Mouse (Mus musculus) hindbrain, embryonic 12.5 days (tissue): ENCODE results near the gene Wdr63. TPM values are rescaled to one million over a fixed set of nuclear protein-coding genes. Genes with fewer than 3 reads are reported as not detected.

Experiments used
- ATAC-seq: fragments of 200-750 bp; cut with Nextera tagmentation; 2 replicates; pipeline ENCODE4 v1.8.0; 2017; ENCODE audit warnings: moderate TSS enrichment; ENCODE audit not compliant: low FRiP score
- H3K27ac ChIP-seq: fragments of 300-500 bp; sonication (generic); 2 replicates; pipeline ENCODE4 v1.5.1; 2016; ENCODE audit warnings: mild to moderate bottlenecking
- H3K27me3 ChIP-seq: fragments of 300-500 bp; sonication (generic); 2 replicates; pipeline ENCODE4 v1.6.1; 2016; ENCODE audit warnings: mild to moderate bottlenecking
- H3K36me3 ChIP-seq: fragments of 300-500 bp; sonication (generic); 2 replicates; pipeline ENCODE4 v1.6.1; 2016; ENCODE audit warnings: mild to moderate bottlenecking
- H3K4me1 ChIP-seq: fragments of 300-500 bp; sonication (generic); 2 replicates; pipeline ENCODE4 v1.6.1; 2016
- H3K4me2 ChIP-seq: fragments of 300-500 bp; sonication (generic); replicated peaks from 2 replicates; pipeline ENCODE4 v1.6.1; 2016; ENCODE audit warnings: mild to moderate bottlenecking
- H3K4me3 ChIP-seq: fragments of 300-500 bp; sonication (generic); 2 replicates; pipeline ENCODE4 v1.5.1; 2016; ENCODE audit warnings: mild to moderate bottlenecking
- H3K9ac ChIP-seq: fragments of 300-500 bp; sonication (generic); 2 replicates; pipeline ENCODE4 v1.6.1; 2016; ENCODE audit warnings: mild to moderate bottlenecking, moderate library complexity
- H3K9me3 ChIP-seq: fragments of 300-500 bp; sonication (generic); replicated peaks from 2 replicates; pipeline ENCODE4 v1.6.1; 2016; ENCODE audit warnings: mild to moderate bottlenecking
- WGBS: fragments of 180-500 bp; shearing (Covaris S2); methylation state at CpG from one replicate; pipeline ENCODE4 v1.1.7; 2016; 5-methylcytosine and 5-hydroxymethylcytosine counted together
- polyA plus RNA-seq: library from polyadenylated mRNA; unstranded; fragments of >200 nt; fragmentation: Nextera tagmentation; extraction: Ambion mirVana; gene quantifications from 2 replicates; pipeline ENCODE4 v1.2.1, GENCODE M21; 2016

Wdr63 gene
- polyA plus RNA-seq, 1 experiment from 2014 or later = 1.8 TPM

DNA sequence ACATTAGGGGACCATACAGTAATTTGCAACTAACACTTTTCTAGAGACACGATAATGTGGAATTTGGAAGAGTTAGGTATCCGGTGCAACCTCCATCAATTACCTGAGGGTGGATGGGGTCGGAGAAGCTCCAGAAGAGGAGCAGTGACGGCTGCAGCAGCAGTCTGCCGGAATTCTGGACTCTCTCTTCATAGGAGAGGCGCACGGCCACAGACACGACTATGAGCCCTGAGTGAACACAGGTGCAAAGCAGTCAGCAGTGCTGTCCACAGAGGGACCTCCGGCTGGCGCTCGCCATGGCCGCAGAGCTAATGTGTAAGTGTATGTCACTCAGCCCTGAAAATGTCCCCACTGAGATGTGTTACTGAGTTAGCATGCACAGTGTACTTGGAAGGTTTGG lies 27.7 kb downstream of the Wdr63 start:
- Histone ChIP-seq H3K36me3 (no peaks in the 10 kb centered on the region), H3K4me1 (no peaks in the 10 kb centered on the region), H3K9ac (no peak overlapping the region), H3K9me3 (no peaks in the 10 kb centered on the region), H3K27ac (no peak overlapping the region), H3K4me2 (no peak overlapping the region), H3K4me3 (no peak overlapping the region), H3K27me3 (no peaks in the 10 kb centered on the region)
- ATAC-seq = no peak
- WGBS = 89% methylated on average over 12 of the region's 12 CpGs

DNA sequence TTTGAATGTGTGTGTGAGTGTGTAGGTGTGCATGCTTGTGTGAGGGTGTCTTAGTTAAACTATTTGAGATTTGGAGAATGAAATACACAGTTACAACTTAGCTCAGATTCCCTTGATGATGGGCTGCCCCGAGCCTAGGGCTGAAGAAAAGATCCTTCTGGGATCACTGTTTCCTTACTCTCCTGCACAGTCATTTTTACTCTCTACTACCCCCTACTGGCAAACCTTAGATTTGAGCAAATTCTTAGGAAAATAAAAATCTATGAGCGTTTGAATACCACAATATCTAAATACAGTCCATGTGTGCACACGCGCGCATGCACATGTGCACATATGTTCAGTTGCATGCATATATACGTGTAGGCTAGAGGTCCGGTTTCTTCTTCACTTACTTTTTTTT lies 35.1 kb downstream of the Wdr63 start:
- H3K4me3 ChIP-seq = no peak overlapping the region
- H3K9me3 ChIP-seq = no peaks in the 10 kb centered on the region
- H3K36me3 ChIP-seq = no peaks in the 10 kb centered on the region
- ATAC-seq = no peak
- no peaks in the 10 kb centered on the region for H3K4me1 ChIP-seq
- 75% methylated on average over 7 of the region's 7 CpGs for WGBS
- no peak overlapping the region for H3K27ac ChIP-seq
- H3K27me3 ChIP-seq = no peaks in the 10 kb centered on the region
- no peak overlapping the region for H3K9ac ChIP-seq
- H3K4me2 ChIP-seq = no peak overlapping the region

DNA sequence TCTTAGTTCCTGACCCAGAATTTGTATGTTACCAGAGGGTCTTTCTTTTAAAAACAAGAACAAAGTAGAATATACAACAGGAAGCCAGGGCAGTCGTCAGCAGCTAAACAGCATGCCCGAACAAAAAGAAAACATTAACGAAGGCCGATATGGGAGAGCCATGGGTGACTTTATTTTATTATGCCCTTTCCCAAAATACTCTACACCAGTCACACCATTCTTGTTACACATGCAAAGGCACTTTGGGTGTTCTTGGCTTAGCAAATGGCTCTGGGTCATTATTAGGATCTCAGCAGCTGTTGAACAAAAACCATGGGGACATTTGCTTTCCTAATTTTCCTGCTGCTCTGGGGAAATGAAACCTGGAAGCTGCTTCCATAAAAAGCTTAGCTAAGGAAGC lies 38.7 kb downstream of the Wdr63 start:
- 88% methylated on average over 4 of the region's 4 CpGs for WGBS
- H3K36me3 ChIP-seq = no peaks in the 10 kb centered on the region
- H3K27ac ChIP-seq = no peak overlapping the region
- no peaks in the 10 kb centered on the region for H3K9me3 ChIP-seq
- ATAC-seq = no peak
- no peak overlapping the region for H3K9ac ChIP-seq
- H3K4me2 ChIP-seq = no peak overlapping the region
- no peak overlapping the region for H3K4me3 ChIP-seq
- H3K27me3 ChIP-seq = no peaks in the 10 kb centered on the region
- H3K4me1 ChIP-seq = no peaks in the 10 kb centered on the region

DNA sequence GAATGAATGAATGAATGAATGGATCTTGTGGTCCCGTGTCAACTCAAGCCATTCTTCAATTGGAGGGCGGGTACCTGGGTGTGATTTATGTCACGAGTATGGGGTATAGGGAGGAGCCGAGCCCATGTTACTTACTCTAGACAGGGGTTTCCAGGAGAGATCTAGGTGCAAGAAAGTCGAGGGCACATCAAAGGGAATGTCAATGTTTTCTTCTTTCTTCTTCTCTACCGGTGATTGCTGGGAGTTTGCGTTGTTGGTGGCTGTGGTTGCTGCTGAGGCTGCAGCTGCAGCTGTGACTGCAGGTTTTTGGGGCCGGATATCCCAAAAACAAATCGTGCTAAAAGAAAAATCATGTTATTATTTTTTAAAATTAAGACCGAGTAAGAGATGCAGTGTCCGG lies 44.8 kb downstream of the Wdr63 start:
- H3K4me3 ChIP-seq = no peak overlapping the region
- 87% methylated on average over 11 of the region's 11 CpGs for WGBS
- no peaks in the 10 kb centered on the region for H3K36me3 ChIP-seq
- no peaks in the 10 kb centered on the region for H3K27me3 ChIP-seq
- no peaks in the 10 kb centered on the region for H3K4me1 ChIP-seq
- no peak overlapping the region for H3K4me2 ChIP-seq
- H3K9ac ChIP-seq = no peak overlapping the region
- ATAC-seq = no peak
- H3K9me3 ChIP-seq = no peaks in the 10 kb centered on the region
- H3K27ac ChIP-seq = no peak overlapping the region

DNA sequence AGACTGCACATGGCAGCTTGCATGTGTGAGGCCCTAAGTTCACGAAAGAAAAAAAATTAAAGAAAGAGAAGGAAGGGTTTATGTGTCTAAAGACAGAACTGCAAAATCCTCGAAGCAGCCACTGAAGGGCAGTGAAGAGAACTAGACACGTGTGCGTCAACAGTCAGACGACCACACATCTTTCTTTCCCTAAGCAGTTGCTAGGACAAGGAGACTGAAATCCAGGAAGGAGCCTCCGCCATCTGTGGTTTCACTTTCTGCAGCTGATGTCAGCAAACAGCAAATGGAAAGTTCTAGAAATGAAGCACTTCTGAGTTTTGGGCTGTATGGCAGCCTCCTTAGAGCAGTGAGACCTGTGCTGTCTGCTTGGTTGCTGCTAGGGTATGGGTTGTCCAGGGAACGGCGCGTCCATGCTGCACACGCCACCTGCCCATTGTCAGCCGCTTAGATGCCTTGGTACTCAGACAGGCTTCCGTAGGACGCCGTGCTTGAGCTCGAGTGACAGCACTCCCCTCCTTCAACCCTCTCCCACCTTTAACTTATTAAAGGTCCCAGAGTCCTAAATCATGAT lies 48.5 kb downstream of the Wdr63 start:
- Histone ChIP-seq H3K36me3 (no peaks in the 10 kb centered on the region), H3K27me3 (peaks cover 3% of the 10 kb centered on the region; the same call in 1 of the 2 replicates), H3K4me3 (no peak overlapping the region), H3K27ac (no peak overlapping the region), H3K4me1 (no peaks in the 10 kb centered on the region), H3K4me2 (no peak overlapping the region), H3K9ac (no peak overlapping the region), H3K9me3 (no peaks in the 10 kb centered on the region)
- WGBS = 83% methylated on average over 15 of the region's 15 CpGs
- ATAC-seq = no peak

DNA sequence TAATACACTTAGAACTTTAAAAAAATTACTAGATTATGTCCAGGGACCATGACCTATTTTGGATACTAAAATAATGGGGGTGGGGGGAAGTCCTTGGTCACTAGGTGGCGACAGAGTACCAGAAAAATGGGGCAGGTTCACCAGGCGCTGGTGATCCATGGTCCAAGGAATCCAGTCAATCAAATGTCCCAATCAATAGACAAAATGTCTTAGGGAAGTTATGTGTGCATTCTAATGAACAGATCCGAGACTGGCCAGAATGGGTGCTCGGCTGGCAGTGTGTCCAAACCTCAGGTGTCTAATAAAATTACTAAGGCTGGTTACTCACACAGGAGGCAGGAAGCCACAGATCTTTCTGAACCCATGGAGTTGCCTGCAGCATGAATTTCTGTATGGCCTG lies 49.7 kb downstream of the Wdr63 start:
- ATAC-seq = peak; percentile 40
- Histone ChIP-seq H3K4me2 (no peak overlapping the region), H3K27me3 (peaks cover 3% of the 10 kb centered on the region; the same call in 1 of the 2 replicates), H3K4me1 (0 out of 2 replicates have a peak, but pooled peaks cover under 1% of the 10 kb centered on the region), H3K36me3 (no peaks in the 10 kb centered on the region), H3K9ac (no peak overlapping the region), H3K4me3 (no peak overlapping the region), H3K27ac (no peak overlapping the region), H3K9me3 (no peaks in the 10 kb centered on the region)
- 14% methylated on average over 4 of the region's 4 CpGs for WGBS

DNA sequence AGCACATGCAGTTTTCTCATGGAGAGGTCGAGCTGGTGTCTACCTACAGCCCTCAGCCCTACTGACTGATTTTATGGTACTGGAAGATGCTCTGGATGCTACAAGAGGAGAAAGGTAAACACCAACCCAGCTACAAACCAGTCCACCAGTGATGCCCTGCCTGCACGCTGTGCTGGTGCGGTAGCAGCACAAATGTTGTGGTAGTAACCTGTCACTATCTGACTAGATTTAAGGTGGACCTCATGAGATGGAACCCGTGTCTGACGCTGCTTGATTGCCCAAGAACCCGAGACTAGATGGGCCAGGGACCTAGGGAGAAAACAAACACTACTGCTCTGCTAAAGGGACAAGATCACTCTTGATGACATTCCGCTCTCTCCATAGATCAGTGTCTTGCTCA lies 50.8 kb downstream of the Wdr63 start:
- no peak for ATAC-seq
- no peak overlapping the region for H3K27ac ChIP-seq
- H3K4me3 ChIP-seq = no peak overlapping the region
- peaks cover 3% of the 10 kb centered on the region; the same call in 1 of the 2 replicates for H3K27me3 ChIP-seq
- 0 out of 2 replicates have a peak, but pooled peaks cover 3% of the 10 kb centered on the region for H3K4me1 ChIP-seq
- no peak overlapping the region for H3K4me2 ChIP-seq
- 84% methylated on average over 7 of the region's 7 CpGs for WGBS
- no peaks in the 10 kb centered on the region for H3K9me3 ChIP-seq
- H3K36me3 ChIP-seq = no peaks in the 10 kb centered on the region
- H3K9ac ChIP-seq = no peak overlapping the region

DNA sequence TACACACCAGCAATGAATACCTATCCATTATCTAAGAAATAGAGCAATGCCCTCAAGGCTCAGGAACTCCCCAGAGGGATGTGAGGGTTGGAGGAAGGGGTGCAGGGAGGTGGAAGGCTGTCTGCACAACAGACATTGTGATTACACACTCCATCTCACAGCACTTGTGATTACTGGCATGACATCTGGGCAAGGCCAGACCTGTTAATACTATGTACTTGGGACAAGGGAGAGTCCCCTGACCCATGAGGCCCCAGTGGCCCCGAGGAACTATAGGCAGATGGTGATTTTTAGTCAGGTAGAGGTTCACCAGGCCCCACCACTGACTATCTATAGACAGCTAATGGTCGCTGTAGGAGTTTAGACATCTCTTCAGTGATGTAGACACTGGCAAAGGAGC lies 54.1 kb downstream of the Wdr63 start:
- H3K4me1 ChIP-seq = peaks cover 14% of the 10 kb centered on the region
- no peak overlapping the region for H3K27ac ChIP-seq
- WGBS = 81% methylated on average over 2 of the region's 2 CpGs
- H3K4me3 ChIP-seq = no peak overlapping the region
- H3K9ac ChIP-seq = no peak overlapping the region
- no peak overlapping the region for H3K4me2 ChIP-seq
- ATAC-seq = no peak
- H3K36me3 ChIP-seq = no peaks in the 10 kb centered on the region
- no peaks in the 10 kb centered on the region for H3K9me3 ChIP-seq
- peaks cover 6% of the 10 kb centered on the region; the same call in 1 of the 2 replicates for H3K27me3 ChIP-seq

DNA sequence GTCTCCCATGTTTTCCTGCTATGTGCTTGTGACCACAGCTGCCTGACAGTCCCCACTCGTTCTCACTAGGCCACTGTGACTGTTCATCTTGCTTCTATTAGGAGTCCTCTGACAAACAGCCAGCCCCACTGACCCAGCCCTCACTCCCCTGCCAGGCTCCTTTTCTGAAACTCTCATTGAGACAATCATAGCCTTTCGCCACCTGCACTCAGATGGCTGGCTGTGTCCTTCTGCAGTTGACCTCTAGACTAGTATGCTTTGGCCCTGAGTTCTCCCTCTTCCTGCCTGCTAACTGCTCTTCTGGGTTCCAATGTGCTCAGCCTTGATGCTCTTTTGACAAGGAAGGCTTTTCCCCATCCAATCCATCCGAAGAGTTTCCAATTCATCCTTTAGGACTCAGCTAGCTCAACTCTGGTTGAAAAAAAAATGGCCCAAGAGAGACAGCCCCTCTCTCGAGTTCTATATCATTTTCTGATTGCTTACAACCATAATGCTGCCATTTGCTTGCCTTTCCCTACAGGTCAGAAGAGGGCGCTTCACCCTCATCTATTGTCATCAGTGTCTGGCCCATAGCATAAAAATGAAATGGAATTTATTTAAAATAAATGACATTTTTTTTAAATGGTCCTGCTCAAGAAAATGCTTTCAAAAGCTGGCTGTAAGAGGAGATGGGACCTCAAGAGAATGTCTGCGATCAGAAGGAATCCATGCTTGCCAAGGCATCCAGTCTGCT lies 54.7 kb downstream of the Wdr63 start:
- no peaks in the 10 kb centered on the region for H3K9me3 ChIP-seq
- peaks cover 11% of the 10 kb centered on the region; the same call in 1 of the 2 replicates for H3K27me3 ChIP-seq
- ATAC-seq = no peak
- 71% methylated on average over 6 of the region's 6 CpGs for WGBS
- no peak overlapping the region for H3K4me2 ChIP-seq
- H3K4me3 ChIP-seq = no peak overlapping the region
- H3K27ac ChIP-seq = no peak overlapping the region
- H3K9ac ChIP-seq = no peak overlapping the region
- H3K4me1 ChIP-seq = peaks cover 14% of the 10 kb centered on the region
- no peaks in the 10 kb centered on the region for H3K36me3 ChIP-seq

DNA sequence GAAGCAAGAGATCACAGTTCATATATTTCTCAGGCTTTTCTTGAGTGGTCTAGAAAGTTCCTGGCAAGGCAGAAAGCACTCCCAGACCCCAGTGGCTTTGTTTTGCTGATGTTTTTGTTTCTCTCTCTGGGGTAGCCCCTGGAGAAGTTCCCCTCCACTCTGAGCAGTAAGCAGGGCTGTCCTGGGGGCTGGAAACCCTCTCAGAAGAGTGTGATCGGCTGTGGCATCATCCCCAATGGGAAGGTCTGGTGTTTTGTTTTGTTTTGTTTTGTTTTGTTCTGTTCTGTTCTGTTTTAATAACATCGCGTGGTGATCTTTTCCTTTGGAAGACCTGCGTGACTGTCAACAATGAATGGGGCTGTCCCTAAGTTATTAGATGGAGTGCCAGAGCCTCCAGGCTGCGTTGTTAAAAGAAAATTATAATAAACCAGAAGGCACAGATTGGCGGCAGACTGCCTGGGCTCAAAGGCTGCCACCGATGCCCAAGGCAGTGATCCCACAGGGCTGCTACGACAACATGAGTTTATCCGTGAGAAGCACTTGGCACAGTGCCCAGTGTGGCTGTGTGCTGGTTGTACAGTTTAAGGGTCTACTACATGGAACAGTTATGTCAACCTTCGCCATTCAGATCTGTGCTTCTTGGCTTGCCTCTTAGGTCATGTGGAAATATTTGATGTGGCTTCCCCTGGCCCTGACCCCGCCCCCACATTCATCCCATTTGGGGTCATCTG lies 56.5 kb downstream of the Wdr63 start:
- H3K27ac ChIP-seq = peak overlapping the region; percentile 53; the same call in 1 of the 2 replicates
- H3K4me3 ChIP-seq = no peak overlapping the region
- H3K4me1 ChIP-seq = peaks cover 14% of the 10 kb centered on the region
- no peaks in the 10 kb centered on the region for H3K36me3 ChIP-seq
- 42% methylated on average over 11 of the region's 11 CpGs for whole genome bisulfite sequencing
- no peak overlapping the region for H3K9ac ChIP-seq
- peaks cover 11% of the 10 kb centered on the region; the same call in 1 of the 2 replicates for H3K27me3 ChIP-seq
- 0 out of 2 replicates have a peak overlapping the region, but pooled peaks have one; percentile 3 for H3K4me2 ChIP-seq
- H3K9me3 ChIP-seq = no peaks in the 10 kb centered on the region
- peak; percentile 80 for ATAC-seq

DNA sequence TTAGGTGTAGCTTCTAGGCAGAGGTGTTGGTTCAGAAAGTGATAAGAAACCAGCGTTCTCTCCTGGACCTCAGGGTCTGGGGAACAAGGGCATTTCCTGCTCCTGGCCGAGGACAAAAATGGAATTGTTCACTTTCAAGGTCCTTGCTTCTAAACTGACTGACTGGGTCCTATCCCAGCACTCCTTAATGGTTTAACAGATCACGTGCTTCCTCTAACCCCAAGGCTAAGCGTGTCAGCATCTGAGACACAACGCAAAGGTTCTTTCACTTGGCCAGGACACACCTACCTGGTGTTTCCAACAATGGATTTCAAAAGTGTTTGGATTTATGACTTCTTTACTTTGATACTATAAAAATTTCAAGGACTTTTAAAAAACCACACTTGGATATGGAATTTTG lies 58.0 kb downstream of the Wdr63 start:
- WGBS = 90% methylated on average over 5 of the region's 5 CpGs
- no peak overlapping the region for H3K4me2 ChIP-seq
- no peaks in the 10 kb centered on the region for H3K9me3 ChIP-seq
- H3K27ac ChIP-seq = no peak overlapping the region
- H3K36me3 ChIP-seq = no peaks in the 10 kb centered on the region
- H3K9ac ChIP-seq = no peak overlapping the region
- peaks cover 9% of the 10 kb centered on the region; the same call in 1 of the 2 replicates for H3K27me3 ChIP-seq
- H3K4me3 ChIP-seq = no peak overlapping the region
- no peak for ATAC-seq
- peaks cover 14% of the 10 kb centered on the region for H3K4me1 ChIP-seq

DNA sequence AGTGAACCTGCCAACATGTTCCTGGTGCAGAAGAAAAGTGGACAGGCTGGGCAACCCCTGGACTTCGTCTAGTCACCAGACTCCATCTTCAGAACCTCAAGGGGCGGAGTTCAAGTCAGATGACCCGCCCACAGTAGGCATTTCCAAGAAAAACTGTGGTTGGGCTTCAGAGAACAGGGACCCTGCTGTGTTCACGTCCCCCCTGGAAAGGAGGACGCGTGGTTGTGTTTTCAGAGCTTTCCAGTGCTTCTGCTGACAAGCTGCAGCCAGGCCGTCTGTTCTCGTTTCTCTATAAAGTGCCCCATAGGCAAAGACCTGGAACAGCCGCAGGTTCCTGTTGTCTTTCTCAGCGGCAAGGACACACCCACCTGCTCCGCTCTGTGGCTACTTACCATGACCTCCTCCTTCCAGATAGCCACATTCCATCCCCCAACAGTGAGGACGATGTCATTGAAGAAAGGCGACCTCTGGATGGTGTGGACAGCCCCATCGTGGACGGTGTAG lies 60.2 kb downstream of the Wdr63 start:
- H3K9ac ChIP-seq = no peak overlapping the region
- H3K4me1 ChIP-seq = peaks cover 10% of the 10 kb centered on the region
- H3K27ac ChIP-seq = no peak overlapping the region
- H3K4me3 ChIP-seq = no peak overlapping the region
- no peaks in the 10 kb centered on the region for H3K9me3 ChIP-seq
- no peak for ATAC-seq
- H3K36me3 ChIP-seq = no peaks in the 10 kb centered on the region
- WGBS = 20% methylated on average over 15 of the region's 15 CpGs
- H3K4me2 ChIP-seq = no peak overlapping the region
- H3K27me3 ChIP-seq = 0 out of 2 replicates have a peak, but pooled peaks cover 8% of the 10 kb centered on the region
